Mouse (Mus musculus) forebrain, embryonic 16.5 days (tissue): Measurements from ENCODE around the gene Anxa8. TPM values are rescaled to one million over a fixed set of nuclear protein-coding genes. Genes with fewer than 3 reads are reported as not detected.

Experiments
- ATAC-seq: fragments of 200-750 bp; cut with Nextera tagmentation; 2 replicates; pipeline ENCODE4 v1.8.0; 2017; ENCODE audit warnings: mild to moderate bottlenecking, moderate library complexity
- H3K27ac ChIP-seq: fragments of 300-500 bp; sonication (generic); 2 replicates; pipeline ENCODE4 v1.5.1; 2014; ENCODE audit warnings: low read length, control low read depth
- H3K27me3 ChIP-seq: fragments of 300-500 bp; sonication (generic); replicated peaks from 2 replicates; pipeline ENCODE4 v1.6.1; 2014; ENCODE audit warnings: low read length; ENCODE audit not compliant: control insufficient read depth, insufficient read depth
- H3K36me3 ChIP-seq: fragments of 300-500 bp; sonication (generic); 2 replicates; pipeline ENCODE4 v1.6.1; 2014; ENCODE audit not compliant: control insufficient read depth, insufficient read depth
- H3K4me1 ChIP-seq: fragments of 300-500 bp; sonication (generic); replicated peaks from 2 replicates; pipeline ENCODE4 v1.6.1; 2014; ENCODE audit warnings: low read length; ENCODE audit not compliant: control insufficient read depth, insufficient read depth
- H3K4me2 ChIP-seq: fragments of 300-500 bp; sonication (generic); 2 replicates; pipeline ENCODE4 v1.6.1; 2014; ENCODE audit warnings: mild to moderate bottlenecking, low read length, control low read depth
- H3K4me3 ChIP-seq: fragments of 300-500 bp; sonication (generic); replicated peaks from 2 replicates; pipeline ENCODE4 v1.5.1; 2014; ENCODE audit warnings: mild to moderate bottlenecking, low read length, control low read depth
- H3K9ac ChIP-seq: fragments of 300-500 bp; sonication (generic); replicated peaks from 2 replicates; pipeline ENCODE4 v1.6.1; 2014; ENCODE audit warnings: low read depth, low read length, control low read depth
- H3K9me3 ChIP-seq: fragments of 300-500 bp; sonication (generic); 2 replicates; pipeline ENCODE4 v1.6.1; 2016; ENCODE audit warnings: low read length; ENCODE audit not compliant: control insufficient read depth
- WGBS: fragments of 180-500 bp; shearing (Covaris S2); extraction: QIAGEN DNeasy Blood & Tissue Kit; methylation state at CpG from one replicate; pipeline ENCODE4 v1.1.7; 2014; 5-methylcytosine and 5-hydroxymethylcytosine counted together
- polyA plus RNA-seq: library from polyadenylated mRNA; unstranded; fragments of >200 nt; fragmentation: Nextera tagmentation; extraction: Ambion mirVana; gene quantifications from 2 replicates; pipeline ENCODE4 v1.2.1, GENCODE M21; 2015

Anxa8 gene
- polyA plus RNA-seq, 1 experiment from 2014 or later: not detected

- 12% methylated on average over 11 of the region's 11 CpGs for WGBS
Observed at GRCm38 (mm10) chr14:34080321-34080997, 5.3 kb upstream of the Anxa8 start.

GRCm38 (mm10) chr14:34086806-34087205, 1.0 kb downstream of the Anxa8 start:
- H3K9me3 ChIP-seq: no peaks in the 10 kb centered on the region
- H3K36me3 ChIP-seq: no peaks in the 10 kb centered on the region
- WGBS: 72% methylated on average over 4 of the region's 4 CpGs
- no peak overlapping the region for H3K27ac ChIP-seq
- no peaks in the 10 kb centered on the region for H3K27me3 ChIP-seq
- H3K4me1 ChIP-seq: no peaks in the 10 kb centered on the region
- no peak for ATAC-seq
- no peak overlapping the region for H3K4me3 ChIP-seq
- no peak overlapping the region for H3K9ac ChIP-seq
- no peak overlapping the region for H3K4me2 ChIP-seq

More at GRCm38 (mm10) chr14:34080321-34080997, 5.3 kb upstream of the Anxa8 start:
- H3K9ac ChIP-seq: no peak overlapping the region
- no peak overlapping the region for H3K4me2 ChIP-seq
- ATAC-seq: peak; percentile 81
- H3K9me3 ChIP-seq: no peaks in the 10 kb centered on the region
- H3K4me3 ChIP-seq: no peak overlapping the region
- no peak overlapping the region for H3K27ac ChIP-seq
- H3K4me1 ChIP-seq: no peaks in the 10 kb centered on the region
- no peaks in the 10 kb centered on the region for H3K36me3 ChIP-seq
- H3K27me3 ChIP-seq: no peaks in the 10 kb centered on the region

- 80% methylated on average over 2 of the region's 2 CpGs for WGBS
- Histone ChIP-seq H3K4me1 (no peaks in the 10 kb centered on the region), H3K9ac (no peak overlapping the region), H3K9me3 (no peaks in the 10 kb centered on the region), H3K36me3 (no peaks in the 10 kb centered on the region), H3K4me2 (no peak overlapping the region), H3K27ac (no peak overlapping the region), H3K27me3 (no peaks in the 10 kb centered on the region), H3K4me3 (no peak overlapping the region)
- no peak for ATAC-seq
Observed at GRCm38 (mm10) chr14:34087856-34088398, 2.1 kb downstream of the Anxa8 start.

- Histone ChIP-seq H3K4me3 (no peak overlapping the region), H3K9me3 (no peaks in the 10 kb centered on the region), H3K9ac (no peak overlapping the region), H3K36me3 (no peaks in the 10 kb centered on the region), H3K27me3 (no peaks in the 10 kb centered on the region), H3K4me1 (no peaks in the 10 kb centered on the region), H3K4me2 (no peak overlapping the region), H3K27ac (no peak overlapping the region)
- ATAC-seq: no peak
- 91% methylated on average over 8 of the region's 8 CpGs for WGBS
Observed at GRCm38 (mm10) chr14:34089796-34090195, 4.0 kb downstream of the Anxa8 start.

DNA sequence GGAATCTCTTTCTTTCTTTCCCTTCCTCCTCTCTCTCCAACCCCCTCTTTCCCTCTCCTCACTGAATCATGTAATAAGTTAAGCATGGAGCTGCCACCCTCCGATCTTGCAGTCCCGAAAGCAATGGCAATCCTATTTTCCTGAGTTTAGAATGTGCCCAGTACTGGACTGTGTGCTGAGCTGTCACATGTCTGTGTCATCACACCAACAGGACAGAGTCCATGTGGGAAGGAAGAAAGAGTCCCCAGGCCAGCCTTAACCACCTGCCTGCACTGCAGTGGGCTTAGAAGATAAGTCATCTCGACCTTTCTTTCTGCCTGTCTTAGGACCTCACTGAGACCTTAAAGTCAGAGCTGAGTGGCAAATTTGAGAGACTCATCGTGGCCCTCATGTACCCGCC, 5.7 kb downstream of the Anxa8 start:
- Histone ChIP-seq H3K4me3 (no peak overlapping the region), H3K36me3 (no peaks in the 10 kb centered on the region), H3K9me3 (no peaks in the 10 kb centered on the region), H3K27me3 (no peaks in the 10 kb centered on the region), H3K9ac (no peak overlapping the region), H3K4me1 (no peaks in the 10 kb centered on the region), H3K27ac (no peak overlapping the region), H3K4me2 (no peak overlapping the region)
- WGBS: 90% methylated on average over 5 of the region's 5 CpGs
- ATAC-seq: no peak

- H3K27ac ChIP-seq: no peak overlapping the region
- no peaks in the 10 kb centered on the region for H3K4me1 ChIP-seq
- no peak overlapping the region for H3K4me3 ChIP-seq
- H3K9ac ChIP-seq: no peak overlapping the region
- no peak overlapping the region for H3K4me2 ChIP-seq
- 89% methylated on average over 1 of the region's 1 CpGs for WGBS
- no peaks in the 10 kb centered on the region for H3K27me3 ChIP-seq
- H3K36me3 ChIP-seq: no peaks in the 10 kb centered on the region
- H3K9me3 ChIP-seq: no peaks in the 10 kb centered on the region
- ATAC-seq: no peak
Observed at GRCm38 (mm10) chr14:34092856-34093255, 7.1 kb downstream of the Anxa8 start.

DNA sequence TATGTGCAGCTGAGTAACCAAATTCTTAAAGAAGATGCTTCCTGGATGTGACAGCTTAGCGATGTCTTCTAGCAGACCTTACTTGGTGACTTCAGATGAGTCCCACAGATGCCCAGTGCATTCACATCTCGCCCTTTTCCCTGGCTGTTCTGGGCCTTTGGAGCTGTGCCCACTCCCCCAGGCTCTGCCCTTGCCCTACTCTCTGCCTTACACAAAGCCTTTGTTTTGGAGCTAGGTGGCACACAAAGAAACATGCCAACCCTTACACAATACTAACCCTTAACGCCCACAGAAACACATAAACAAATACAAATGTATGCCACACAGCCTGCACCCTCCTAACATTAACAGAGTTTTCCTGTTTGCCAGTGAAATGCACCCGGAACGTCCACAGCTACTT, 10.4 kb downstream of the Anxa8 start:
- Histone ChIP-seq H3K9me3 (no peaks in the 10 kb centered on the region), H3K4me2 (no peak overlapping the region), H3K27ac (no peak overlapping the region), H3K27me3 (no peaks in the 10 kb centered on the region), H3K9ac (no peak overlapping the region), H3K36me3 (no peaks in the 10 kb centered on the region), H3K4me1 (no peaks in the 10 kb centered on the region), H3K4me3 (no peak overlapping the region)
- 68% methylated on average over 5 of the region's 5 CpGs for WGBS
- no peak for ATAC-seq

GRCm38 (mm10) chr14:34102601-34103000, 16.8 kb downstream of the Anxa8 start, which contains the start of gene A630023A22Rik:
TSS of gene A630023A22Rik (minus strand) at chr14:34102754.
- no peaks in the 10 kb centered on the region for H3K27me3 ChIP-seq
- no peaks in the 10 kb centered on the region for H3K9me3 ChIP-seq
- no peak within 1 kb of the TSS for H3K4me2 ChIP-seq
- no peaks in the 10 kb centered on the region for H3K4me1 ChIP-seq
- no peak for ATAC-seq
- H3K27ac ChIP-seq: no peak within 1 kb of the TSS
- 76% methylated on average over 5 of the region's 5 CpGs for WGBS
- no peaks in the 10 kb centered on the region for H3K36me3 ChIP-seq
- H3K4me3 ChIP-seq: no peak within 1 kb of the TSS
- no peak within 1 kb of the TSS for H3K9ac ChIP-seq

DNA sequence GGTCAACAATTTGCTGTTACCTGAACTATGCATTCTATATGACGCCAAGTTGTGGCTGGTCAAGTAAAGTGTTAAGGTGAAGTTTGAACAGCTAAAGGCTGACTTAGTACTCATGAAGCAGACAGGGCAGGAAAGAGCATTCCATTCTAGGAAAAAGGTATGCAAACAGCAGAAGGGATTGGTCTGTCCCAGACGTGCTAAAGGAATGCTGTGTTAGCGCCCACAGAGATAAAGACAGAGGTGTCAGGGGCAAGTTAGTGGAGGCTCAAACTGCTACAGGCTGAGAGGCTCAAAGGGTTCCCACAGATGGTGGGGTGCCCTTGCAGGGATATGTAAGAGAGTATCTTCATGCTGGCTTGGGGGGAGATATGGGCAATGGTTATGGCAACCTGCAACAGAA, 18.1 kb downstream of the Anxa8 start:
- no peak overlapping the region for H3K4me2 ChIP-seq
- H3K36me3 ChIP-seq: no peaks in the 10 kb centered on the region
- no peak for ATAC-seq
- no peak overlapping the region for H3K9ac ChIP-seq
- H3K4me3 ChIP-seq: no peak overlapping the region
- H3K9me3 ChIP-seq: no peaks in the 10 kb centered on the region
- 89% methylated on average over 3 of the region's 3 CpGs for WGBS
- no peak overlapping the region for H3K27ac ChIP-seq
- H3K4me1 ChIP-seq: no peaks in the 10 kb centered on the region
- H3K27me3 ChIP-seq: no peaks in the 10 kb centered on the region
